Comparison of ENCODE assay signal across 7 mouse cellular contexts in the genomic region with DNA sequence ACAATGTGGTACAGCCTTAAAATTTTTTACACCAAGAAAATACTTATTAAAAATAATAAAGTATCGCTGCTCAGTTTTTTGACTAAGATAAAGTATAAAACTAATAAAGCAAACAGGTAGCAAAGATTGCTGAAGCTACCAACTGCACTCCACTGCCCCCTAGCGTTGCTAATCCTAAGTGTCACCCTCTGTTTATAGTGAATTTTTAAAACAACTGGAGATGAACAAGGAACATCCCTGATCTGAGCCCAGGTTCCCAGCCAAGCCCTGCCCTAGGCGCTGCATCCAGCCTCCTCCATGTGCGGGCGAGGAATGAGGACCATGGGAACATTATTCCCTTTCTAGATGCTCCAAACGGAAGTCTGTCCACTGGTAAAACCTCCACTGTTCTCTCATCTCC. TPM values are rescaled to one million over a fixed set of nuclear protein-coding genes. Genes with fewer than 3 reads are reported as not detected.
DNase-seq lines count a peak whose midpoint lies in the region; ATAC-seq lines count a peak whose summit lies in the region.

No protein-coding gene starts in this region.

- peaks cover 7% of the 10 kb centered on the region; the same call in 1 of the 2 replicates for H3K4me1 ChIP-seq in kidney, embryonic 15.5 days

- no peak overlapping the region for H3K27ac ChIP-seq in kidney, embryonic 15.5 days

- H3K4me3 ChIP-seq in kidney, embryonic 15.5 days (replicated peaks): no peak overlapping the region

- ATAC-seq in kidney, embryonic 15.5 days (replicated peaks; ENCODE audit: low FRiP score): no peak

- no peak overlapping the region for H3K4me2 ChIP-seq in kidney, embryonic 15.5 days

- no peak overlapping the region for H3K9ac ChIP-seq in kidney, embryonic 15.5 days

- H3K9me3 ChIP-seq in kidney, embryonic 15.5 days (replicated peaks): no peaks in the 10 kb centered on the region

- DNase-seq in kidney, adult 8-10 months: peak; percentile 23 to 58
- peak; percentile 50 for DNase-seq in ES-CJ7 (ENCODE audit: low read depth, low spot score)
- peak; percentile 59 for DNase-seq in adipocyte (ENCODE audit: low spot score)
- DNase-seq in forelimb bud, embryonic 11.5 days (ENCODE audit: low read depth, low spot score): peak; percentile 39
- DNase-seq in left cerebral cortex, postnatal 4 days: peak; percentile 49
- DNase-seq in retina, embryonic 14.5 days (ENCODE audit: low spot score): peak; percentile 82

- peaks cover 68% of the 10 kb centered on the region for H3K36me3 ChIP-seq in kidney, embryonic 15.5 days

- H3K27me3 ChIP-seq in kidney, embryonic 15.5 days: no peaks in the 10 kb centered on the region

- intact Hi-C loops in left cerebral cortex, postnatal 4 days (cut with DNase I): no loop called here

- 66% methylated on average over 6 of the region's 6 CpGs for WGBS in kidney, embryonic 15.5 days

RNA-seq across cellular contexts. Expression of a gene that starts 19.2 kb away (rescaled TPM):
- polyA plus RNA-seq in kidney, embryonic 15.5 days (2015; fragmentation: Nextera tagmentation; extraction: Ambion mirVana): 137 and 149 TPM in 2 replicates
- 100 to 1,000 TPM; 126 to 130 TPM for total RNA-seq in left cerebral cortex, postnatal 4 days (2021)

RNA-seq across cellular contexts. Expression of a gene that starts 37.9 kb away (rescaled TPM):
- 0.03 and 0.10 TPM in 2 replicates for polyA plus RNA-seq in kidney, embryonic 15.5 days (2015; fragmentation: Nextera tagmentation; extraction: Ambion mirVana)
- 1 to 10 TPM in 1 of 2 experiments, under 1 TPM in 1; 0.64 to 1.6 TPM for total RNA-seq in left cerebral cortex, postnatal 4 days (2021)
